Mouse (Mus musculus): Measurements from ENCODE around the gene Psmd7. TPM values are rescaled to one million over a fixed set of nuclear protein-coding genes. Genes with fewer than 3 reads are reported as not detected.
"Not testable (repeated sequence)": the region's sequence is repeated elsewhere in the genome, so short reads cannot be mapped to it uniquely, and the experiment has no call there.

The Psmd7 gene
- 340 and 356 TPM in 2 replicates for polyA plus RNA-seq (2015; fragmentation: Nextera tagmentation; extraction: Ambion mirVana)

DNA sequence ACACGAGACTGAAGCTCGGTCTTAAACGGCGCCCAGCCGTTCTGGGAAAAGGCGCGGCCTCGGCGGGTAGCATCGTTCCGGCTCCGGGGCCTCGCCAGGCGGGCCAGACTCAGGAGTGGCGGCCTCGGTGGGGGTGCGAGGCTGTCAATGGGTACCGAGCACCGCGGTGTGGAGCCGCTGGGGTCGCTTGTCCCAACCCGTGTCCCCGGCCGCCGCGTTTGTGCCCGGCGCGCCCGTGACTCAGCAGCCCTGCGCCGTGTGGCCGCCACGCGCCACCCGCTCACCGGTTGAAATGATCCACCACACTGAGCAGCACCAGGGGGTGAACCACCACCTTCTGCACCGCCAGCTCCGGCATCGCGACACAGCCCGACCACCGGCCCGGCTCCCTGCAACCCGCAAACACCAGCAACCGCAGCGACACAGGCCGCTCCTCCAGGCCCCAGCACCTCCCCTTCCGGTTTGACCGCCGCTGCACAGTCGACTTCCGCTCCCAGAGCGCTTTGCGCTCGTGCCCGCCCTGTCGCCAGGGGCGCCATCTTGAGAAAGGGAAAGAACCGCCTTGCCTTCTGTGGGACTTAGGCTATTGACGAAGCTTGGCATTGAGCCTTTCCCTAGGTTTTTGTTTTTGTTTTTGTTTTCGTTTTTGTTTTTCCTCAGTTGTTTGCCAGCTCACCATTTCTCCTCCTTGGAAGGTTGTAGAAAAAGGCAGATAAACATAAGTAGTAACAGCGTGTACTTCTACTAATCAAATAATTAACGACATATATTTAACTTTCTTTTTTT lies at the start of gene Psmd7:
Psmd7 (minus strand) TSS at position 470 of the 786 bp plus-strand sequence.
- Histone ChIP-seq H3K9me3 (no peaks in the 10 kb centered on the region), H3K9ac (peak within 1 kb of the TSS; percentile 96), H3K36me3 (peaks cover 30% of the 10 kb centered on the region), H3K4me2 (replicated peaks) (peak within 1 kb of the TSS; percentile 79), H3K4me1 (peaks cover 19% of the 10 kb centered on the region), H3K27ac (peak within 1 kb of the TSS; percentile 87), H3K27me3 (no peaks in the 10 kb centered on the region), H3K4me3 (peak within 1 kb of the TSS; percentile 97)
- peak; percentile 93 for ATAC-seq (ENCODE audit: low FRiP score, low read depth)
- WGBS = 2% methylated on average over 65 of the region's 65 CpGs

DNA sequence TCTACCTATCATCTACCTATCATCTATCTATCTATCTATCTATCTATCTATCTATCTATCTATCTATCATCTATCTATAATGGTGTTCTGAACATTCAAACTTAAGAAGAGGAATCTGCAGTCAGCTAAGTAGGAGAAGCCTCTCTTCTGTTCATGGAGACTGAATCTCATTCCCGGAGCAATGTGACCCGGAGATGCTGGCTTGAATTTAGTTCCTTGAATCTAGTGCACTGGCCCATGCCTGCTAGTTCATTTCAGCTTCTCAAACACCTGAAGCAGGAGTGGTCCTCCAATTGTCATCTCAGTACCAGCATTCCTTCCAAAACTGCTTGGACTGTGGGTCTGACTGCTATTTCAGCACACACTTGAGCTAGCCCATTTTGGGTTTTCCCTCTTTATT lies 45.5 kb upstream of the Psmd7 start:
- Histone ChIP-seq H3K27ac (no peak overlapping the region), H3K27me3 (no peaks in the 10 kb centered on the region), H3K4me2 (replicated peaks) (no peak overlapping the region), H3K4me1 (no peaks in the 10 kb centered on the region), H3K9ac (no peak overlapping the region), H3K4me3 (no peak overlapping the region), H3K9me3 (no peaks in the 10 kb centered on the region), H3K36me3 (no peaks in the 10 kb centered on the region)
- 93% methylated on average over 2 of the region's 2 CpGs for WGBS
- ATAC-seq (ENCODE audit: low FRiP score, low read depth) = no peak

GRCm38 (mm10) chr8:107629701-107630100 lies 41.4 kb upstream of the Psmd7 start:
- Histone ChIP-seq H3K27ac (no peak overlapping the region), H3K36me3 (no peaks in the 10 kb centered on the region), H3K4me3 (no peak overlapping the region), H3K4me2 (replicated peaks) (no peak overlapping the region), H3K27me3 (no peaks in the 10 kb centered on the region), H3K4me1 (no peaks in the 10 kb centered on the region), H3K9ac (no peak overlapping the region), H3K9me3 (no peaks in the 10 kb centered on the region)
- no peak for ATAC-seq (ENCODE audit: low FRiP score, low read depth)
- 81% methylated on average over 11 of the region's 11 CpGs for WGBS

DNA sequence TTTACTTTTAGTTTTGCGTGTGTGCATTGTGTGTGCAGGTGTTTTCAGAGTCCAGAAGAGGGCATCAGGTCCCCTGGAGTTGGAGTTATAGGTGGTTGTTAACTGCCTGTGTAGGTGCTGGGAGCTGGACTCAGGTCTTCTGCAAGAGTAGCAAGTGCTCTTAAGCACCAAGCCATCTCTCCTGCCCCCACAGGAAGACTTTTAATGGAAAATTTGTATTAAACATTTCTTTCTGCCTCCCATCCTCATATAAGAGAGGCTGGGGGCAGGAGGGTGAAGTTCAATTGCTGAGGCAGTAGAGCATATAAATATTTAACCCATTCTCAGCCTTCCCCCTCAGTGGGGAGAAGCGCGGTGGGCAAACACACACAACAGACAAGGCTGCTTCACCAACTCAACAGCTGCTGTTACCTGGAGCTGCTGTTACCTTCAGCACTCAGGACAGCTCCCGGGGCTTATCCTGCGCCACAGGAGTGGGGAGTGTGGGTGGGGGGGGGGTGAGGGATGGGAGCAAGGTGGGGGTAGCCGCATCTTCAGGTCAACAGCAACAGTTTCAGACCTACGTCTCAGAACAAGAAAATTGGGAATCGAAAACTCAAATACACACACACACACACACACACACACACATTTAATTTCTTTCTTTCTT lies 40.4 kb upstream of the Psmd7 start:
- no peak overlapping the region for H3K9ac ChIP-seq
- no peaks in the 10 kb centered on the region for H3K4me1 ChIP-seq
- H3K9me3 ChIP-seq = no peaks in the 10 kb centered on the region
- no peak overlapping the region for H3K27ac ChIP-seq
- H3K27me3 ChIP-seq = no peaks in the 10 kb centered on the region
- no peak for ATAC-seq (ENCODE audit: low FRiP score, low read depth)
- WGBS = 56% methylated on average over 8 of the region's 8 CpGs
- H3K4me3 ChIP-seq = no peak overlapping the region
- H3K4me2 ChIP-seq (replicated peaks) = no peak overlapping the region
- no peaks in the 10 kb centered on the region for H3K36me3 ChIP-seq

DNA sequence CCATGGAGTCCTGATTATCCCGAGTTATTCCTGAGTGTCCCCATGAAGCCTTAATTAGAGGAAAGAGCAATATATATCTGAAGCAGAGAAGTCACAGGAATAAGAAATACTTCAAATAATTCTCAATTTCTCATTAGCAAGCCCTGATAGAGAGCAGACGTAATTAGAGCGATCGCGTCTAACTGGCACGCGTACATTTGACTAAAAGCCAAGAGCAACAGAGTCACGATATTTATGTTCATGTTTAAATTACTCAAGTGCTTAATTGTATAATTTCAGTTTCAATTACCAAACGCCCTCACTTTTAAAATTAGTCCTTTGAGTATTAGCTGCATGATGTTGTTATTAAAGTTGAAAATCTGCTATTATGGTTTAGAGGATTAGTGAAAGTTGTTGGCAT lies 39.6 kb upstream of the Psmd7 start:
- Histone ChIP-seq H3K9me3 (no peaks in the 10 kb centered on the region), H3K9ac (no peak overlapping the region), H3K27ac (no peak overlapping the region), H3K4me1 (no peaks in the 10 kb centered on the region), H3K27me3 (no peaks in the 10 kb centered on the region), H3K4me2 (replicated peaks) (no peak overlapping the region), H3K4me3 (no peak overlapping the region), H3K36me3 (no peaks in the 10 kb centered on the region)
- ATAC-seq (ENCODE audit: low FRiP score, low read depth) = no peak
- 79% methylated on average over 9 of the region's 9 CpGs for whole genome bisulfite sequencing

DNA sequence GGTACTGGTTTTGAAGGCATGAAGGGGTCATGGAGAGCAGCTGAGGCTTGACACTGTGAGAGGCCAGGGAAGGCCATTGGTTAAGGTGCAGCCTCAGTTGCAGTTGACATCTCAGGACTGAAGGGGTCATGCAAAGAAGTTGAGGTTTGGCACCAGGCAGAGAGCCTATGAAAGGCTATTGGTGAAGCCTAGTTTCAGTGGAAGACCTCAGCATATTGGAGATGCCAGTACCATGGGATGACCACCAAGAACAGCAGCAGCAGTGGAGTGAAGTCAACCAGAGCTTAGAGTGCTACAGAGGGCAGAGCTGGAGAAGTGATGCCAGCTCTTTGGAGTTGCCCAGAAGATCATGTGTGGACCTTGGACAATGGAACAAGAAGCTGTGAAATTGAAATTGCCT lies 36.0 kb upstream of the Psmd7 start:
- not testable (repeated sequence) for H3K9me3 ChIP-seq

DNA sequence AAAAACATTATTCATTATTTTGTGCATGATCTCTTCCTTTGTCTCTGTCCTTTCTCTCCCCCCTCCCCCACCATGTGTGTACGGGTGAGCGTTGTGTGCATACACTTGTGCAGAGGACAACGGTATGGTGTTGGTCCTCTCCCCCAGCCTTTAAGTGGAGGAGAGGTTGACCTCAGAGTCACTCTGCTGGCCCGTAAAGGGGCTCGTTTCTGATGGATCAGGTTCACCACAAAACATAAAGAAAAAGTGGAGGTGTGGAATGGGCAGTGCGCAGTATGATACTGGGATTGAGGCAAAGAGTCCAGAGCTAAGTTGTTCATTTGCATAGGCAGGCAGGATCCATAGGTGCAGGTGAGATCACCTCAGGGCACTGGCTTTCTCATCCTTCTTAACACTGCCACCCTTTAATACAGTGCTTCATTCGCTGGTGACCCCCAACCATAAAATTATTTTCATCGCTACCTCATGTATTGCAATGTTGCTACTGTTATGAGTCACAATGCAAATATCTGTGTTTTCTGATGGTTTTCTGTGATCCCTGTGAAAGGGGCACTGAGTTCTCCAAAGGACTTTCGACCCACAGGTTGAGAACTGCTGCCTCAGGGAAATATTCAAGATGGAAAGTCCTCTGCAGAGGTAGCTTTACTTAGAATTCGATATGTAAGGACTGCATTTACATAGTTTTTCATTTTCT lies 33.8 kb upstream of the Psmd7 start:
- peaks cover 8% of the 10 kb centered on the region for H3K4me1 ChIP-seq
- no peaks in the 10 kb centered on the region for H3K9me3 ChIP-seq
- H3K4me2 ChIP-seq (replicated peaks) = no peak overlapping the region
- no peak for ATAC-seq (ENCODE audit: low FRiP score, low read depth)
- H3K27ac ChIP-seq = no peak overlapping the region
- WGBS = 84% methylated on average over 10 of the region's 10 CpGs
- H3K9ac ChIP-seq = no peak overlapping the region
- no peaks in the 10 kb centered on the region for H3K36me3 ChIP-seq
- no peak overlapping the region for H3K4me3 ChIP-seq
- no peaks in the 10 kb centered on the region for H3K27me3 ChIP-seq

More for the DNA sequence above, 36.0 kb upstream of the Psmd7 start:
- not testable (repeated sequence) for H3K36me3 ChIP-seq; H3K4me1 ChIP-seq; H3K4me3 ChIP-seq; H3K27me3 ChIP-seq; ATAC-seq (ENCODE audit: low FRiP score, low read depth); H3K9ac ChIP-seq; H3K27ac ChIP-seq; H3K4me2 ChIP-seq (replicated peaks)

DNA sequence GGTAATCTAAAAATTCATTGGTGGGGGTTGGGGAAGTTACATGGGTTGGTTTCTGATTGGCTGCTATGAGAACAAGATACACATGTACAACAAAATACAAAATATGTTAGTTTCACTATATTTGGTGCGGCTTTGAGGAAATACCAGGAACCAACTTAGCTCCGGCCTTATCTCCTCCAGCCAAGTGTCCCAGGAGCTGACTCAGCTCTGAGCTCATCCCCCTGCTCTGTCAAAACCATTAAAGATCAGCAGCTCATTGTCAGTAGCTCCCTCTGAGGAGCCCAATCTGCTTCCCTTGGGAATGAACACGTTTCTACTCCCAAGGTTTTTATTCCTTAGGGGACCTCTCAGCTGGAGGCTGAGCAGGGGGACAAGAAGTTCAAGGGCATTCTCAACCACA lies 32.9 kb upstream of the Psmd7 start:
- 74% methylated on average over 3 of the region's 3 CpGs for WGBS
- peaks cover 8% of the 10 kb centered on the region for H3K4me1 ChIP-seq
- H3K4me3 ChIP-seq = no peak overlapping the region
- no peaks in the 10 kb centered on the region for H3K27me3 ChIP-seq
- H3K9me3 ChIP-seq = no peaks in the 10 kb centered on the region
- ATAC-seq (ENCODE audit: low FRiP score, low read depth) = no peak
- no peaks in the 10 kb centered on the region for H3K36me3 ChIP-seq
- no peak overlapping the region for H3K9ac ChIP-seq
- no peak overlapping the region for H3K27ac ChIP-seq
- H3K4me2 ChIP-seq (replicated peaks) = no peak overlapping the region

GRCm38 (mm10) chr8:107618499-107618898 lies 30.2 kb upstream of the Psmd7 start:
- 50% methylated on average over 10 of the region's 10 CpGs for WGBS
- ATAC-seq (ENCODE audit: low FRiP score, low read depth) = no peak
- H3K9ac ChIP-seq = no peak overlapping the region
- H3K9me3 ChIP-seq = no peaks in the 10 kb centered on the region
- H3K4me3 ChIP-seq = no peak overlapping the region
- peaks cover 8% of the 10 kb centered on the region for H3K4me1 ChIP-seq
- no peaks in the 10 kb centered on the region for H3K27me3 ChIP-seq
- no peak overlapping the region for H3K27ac ChIP-seq
- no peaks in the 10 kb centered on the region for H3K36me3 ChIP-seq
- H3K4me2 ChIP-seq (replicated peaks) = no peak overlapping the region

DNA sequence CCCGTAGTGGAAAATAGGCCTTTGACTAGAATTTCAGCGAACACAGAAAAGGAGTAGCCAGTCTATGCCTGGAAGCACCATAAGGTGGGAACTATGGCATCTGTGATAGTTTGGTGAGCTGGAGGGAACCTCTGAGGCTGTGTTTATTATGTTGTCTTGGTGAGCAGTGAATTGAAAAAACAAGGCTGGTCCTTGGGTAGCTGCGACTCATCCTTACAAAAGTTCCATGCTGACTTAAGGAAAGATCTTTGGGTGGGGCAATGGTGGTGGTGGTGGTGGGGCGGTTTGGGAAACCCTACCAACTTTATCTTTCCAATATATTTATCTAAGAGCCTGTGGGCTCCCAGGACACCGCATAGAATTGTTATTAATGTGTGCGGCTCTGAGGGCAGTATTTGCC lies 25.1 kb upstream of the Psmd7 start:
- Histone ChIP-seq H3K36me3 (no peaks in the 10 kb centered on the region), H3K9ac (no peak overlapping the region), H3K9me3 (no peaks in the 10 kb centered on the region), H3K27ac (0 out of 2 replicates have a peak overlapping the region, but pooled peaks have one; percentile 0), H3K4me2 (replicated peaks) (no peak overlapping the region), H3K4me1 (peaks cover 22% of the 10 kb centered on the region), H3K27me3 (no peaks in the 10 kb centered on the region), H3K4me3 (no peak overlapping the region)
- no peak for ATAC-seq (ENCODE audit: low FRiP score, low read depth)
- 69% methylated on average over 6 of the region's 6 CpGs for WGBS

DNA sequence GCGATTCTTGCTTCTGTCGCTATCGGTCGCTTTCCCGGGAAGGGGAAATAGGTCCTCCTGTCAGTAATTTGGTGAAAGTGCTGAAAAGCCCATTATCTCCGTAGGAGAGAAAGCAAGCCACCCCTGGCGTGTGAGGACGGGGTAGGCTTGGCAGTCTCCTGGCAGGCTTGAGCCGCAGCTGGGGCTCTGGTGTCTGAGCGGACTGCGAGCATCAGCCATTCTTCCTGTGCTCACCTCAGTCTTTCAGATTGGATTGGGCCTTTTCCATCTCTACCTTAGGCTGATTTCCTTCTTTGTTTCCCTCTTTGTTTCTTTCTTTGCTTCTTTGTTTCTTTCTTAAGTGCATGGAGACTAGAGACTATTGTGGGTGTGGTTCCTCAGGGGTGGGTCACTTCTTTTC lies 22.6 kb upstream of the Psmd7 start:
- H3K27ac ChIP-seq = peak overlapping the region; percentile 12; the same call in 1 of the 2 replicates

DNA sequence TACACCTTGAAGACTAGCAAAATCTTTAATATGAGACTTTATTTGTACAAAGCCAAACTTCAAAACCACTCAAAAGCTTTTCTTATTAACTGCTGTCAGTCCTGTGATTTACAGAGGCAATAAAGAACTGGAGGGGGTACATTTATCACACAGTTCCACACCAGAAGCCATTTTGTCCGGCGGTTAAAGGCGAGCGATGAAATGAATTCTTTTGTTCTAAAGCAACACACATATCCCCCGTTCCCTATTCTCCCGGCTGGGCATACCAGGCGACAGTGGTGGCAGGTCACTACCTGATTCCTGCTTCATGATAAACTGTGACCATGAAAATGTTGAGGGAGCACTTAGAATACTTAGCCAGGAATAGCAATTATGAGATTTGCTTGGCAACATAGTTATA lies 20.5 kb upstream of the Psmd7 start:
- Histone ChIP-seq H3K27me3 (no peaks in the 10 kb centered on the region), H3K4me2 (replicated peaks) (peak overlapping the region; percentile 56), H3K9ac (no peak overlapping the region), H3K36me3 (no peaks in the 10 kb centered on the region), H3K27ac (peak overlapping the region; percentile 44; the same call in 1 of the 2 replicates), H3K9me3 (no peaks in the 10 kb centered on the region), H3K4me1 (peaks cover 35% of the 10 kb centered on the region), H3K4me3 (no peak overlapping the region)
- no peak for ATAC-seq (ENCODE audit: low FRiP score, low read depth)
- WGBS = 5% methylated on average over 7 of the region's 7 CpGs

More for the DNA sequence above, 22.6 kb upstream of the Psmd7 start:
- H3K27me3 ChIP-seq = no peaks in the 10 kb centered on the region
- no peak overlapping the region for H3K9ac ChIP-seq
- H3K4me1 ChIP-seq = peaks cover 30% of the 10 kb centered on the region
- no peaks in the 10 kb centered on the region for H3K9me3 ChIP-seq
- peak overlapping the region; percentile 32; the same call in 1 of the 2 replicates for H3K4me2 ChIP-seq (replicated peaks)
- ATAC-seq (ENCODE audit: low FRiP score, low read depth) = no peak
- H3K36me3 ChIP-seq = no peaks in the 10 kb centered on the region
- no peak overlapping the region for H3K4me3 ChIP-seq
- 52% methylated on average over 11 of the region's 11 CpGs for WGBS

All from limb, embryonic 13.5 days (tissue).